Mouse (Mus musculus) neural tube, embryonic 14.5 days (tissue): Measurements from ENCODE around the gene Map9. TPM values are rescaled to one million over a fixed set of nuclear protein-coding genes. Genes with fewer than 3 reads are reported as not detected.
"Not testable (repeated sequence)": the region's sequence is repeated elsewhere in the genome, so short reads cannot be mapped to it uniquely, and the experiment has no call there.

ENCODE experiments used
- ATAC-seq: fragments of 200-750 bp; cut with Nextera tagmentation; 2 replicates; pipeline ENCODE4 v1.8.0; 2017; ENCODE audit warnings: low read depth, mild to moderate bottlenecking, moderate TSS enrichment, moderate library complexity
- H3K27ac ChIP-seq: fragments of 300-500 bp; sonication (generic); 2 replicates; pipeline ENCODE4 v1.5.1; 2014; ENCODE audit warnings: low read depth, mild to moderate bottlenecking, control low read depth, low read length, moderate library complexity, mixed read lengths
- H3K27me3 ChIP-seq: fragments of 300-500 bp; sonication (generic); 2 replicates; pipeline ENCODE4 v1.6.1; 2014; ENCODE audit warnings: low read length; ENCODE audit not compliant: control insufficient read depth, insufficient read depth
- H3K36me3 ChIP-seq: fragments of 300-500 bp; sonication (generic); 2 replicates; pipeline ENCODE4 v1.6.1; 2014; ENCODE audit warnings: low read length, mixed read lengths; ENCODE audit not compliant: control insufficient read depth, insufficient read depth
- H3K4me1 ChIP-seq: fragments of 300-500 bp; sonication (generic); 2 replicates; pipeline ENCODE4 v1.6.1; 2014; ENCODE audit warnings: low read length; ENCODE audit not compliant: control insufficient read depth, insufficient read depth
- H3K4me2 ChIP-seq: fragments of 300-500 bp; sonication (generic); 2 replicates; pipeline ENCODE4 v1.6.1; 2014; ENCODE audit warnings: mild to moderate bottlenecking, low read depth, low read length, control low read depth
- H3K4me3 ChIP-seq: fragments of 300-500 bp; sonication (generic); 2 replicates; pipeline ENCODE4 v1.5.1; 2014; ENCODE audit warnings: low read depth, low read length, control low read depth, mixed read lengths
- H3K9ac ChIP-seq: fragments of 300-500 bp; sonication (generic); replicated peaks from 2 replicates; pipeline ENCODE4 v1.6.1; 2014; ENCODE audit warnings: low read depth, mild to moderate bottlenecking, control low read depth, low read length, mixed read lengths
- H3K9me3 ChIP-seq: fragments of 300-500 bp; sonication (generic); 2 replicates; pipeline ENCODE4 v1.6.1; 2016; ENCODE audit warnings: low read length; ENCODE audit not compliant: control insufficient read depth
- WGBS: fragments of 180-500 bp; shearing (Covaris S2); extraction: QIAGEN DNeasy Blood & Tissue Kit; methylation state at CpG from one replicate; pipeline ENCODE4 v1.1.7; 2014; 5-methylcytosine and 5-hydroxymethylcytosine counted together
- polyA plus RNA-seq: library from polyadenylated mRNA; unstranded; fragments of >200 nt; fragmentation: Nextera tagmentation; extraction: Ambion mirVana; gene quantifications from 2 replicates; pipeline ENCODE4 v1.2.1, GENCODE M21; 2014

Gene Map9
- polyA plus RNA-seq, 1 experiment from 2014 or later = 73.6 TPM

DNA sequence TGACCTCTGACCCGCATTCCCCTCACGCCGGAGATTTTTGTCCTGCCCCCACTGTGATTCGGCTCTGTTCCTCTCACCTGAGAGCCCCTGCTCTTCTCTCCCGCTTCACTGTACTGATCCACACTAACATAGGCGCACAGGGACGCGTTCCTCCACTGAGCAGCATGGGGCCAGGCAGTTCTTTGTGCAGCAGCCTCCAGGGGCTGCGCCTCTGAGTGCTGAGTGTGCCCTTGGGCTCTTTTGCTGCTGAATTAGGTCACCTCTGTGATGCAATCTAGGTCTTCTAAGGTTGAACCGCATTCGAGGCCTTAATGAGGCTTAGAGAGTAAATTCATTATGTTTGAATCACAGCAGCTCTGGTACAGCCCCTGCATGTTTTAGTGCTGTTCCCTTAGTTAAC, 24.5 kb downstream of the Map9 start:
- no peak overlapping the region for H3K9ac ChIP-seq
- H3K4me3 ChIP-seq = no peak overlapping the region
- peaks cover 43% of the 10 kb centered on the region for H3K36me3 ChIP-seq
- ATAC-seq = no peak
- no peak overlapping the region for H3K4me2 ChIP-seq
- H3K9me3 ChIP-seq = no peaks in the 10 kb centered on the region
- no peaks in the 10 kb centered on the region for H3K27me3 ChIP-seq
- no peak overlapping the region for H3K27ac ChIP-seq
- 77% methylated on average over 11 of the region's 11 CpGs for WGBS
- no peaks in the 10 kb centered on the region for H3K4me1 ChIP-seq

DNA sequence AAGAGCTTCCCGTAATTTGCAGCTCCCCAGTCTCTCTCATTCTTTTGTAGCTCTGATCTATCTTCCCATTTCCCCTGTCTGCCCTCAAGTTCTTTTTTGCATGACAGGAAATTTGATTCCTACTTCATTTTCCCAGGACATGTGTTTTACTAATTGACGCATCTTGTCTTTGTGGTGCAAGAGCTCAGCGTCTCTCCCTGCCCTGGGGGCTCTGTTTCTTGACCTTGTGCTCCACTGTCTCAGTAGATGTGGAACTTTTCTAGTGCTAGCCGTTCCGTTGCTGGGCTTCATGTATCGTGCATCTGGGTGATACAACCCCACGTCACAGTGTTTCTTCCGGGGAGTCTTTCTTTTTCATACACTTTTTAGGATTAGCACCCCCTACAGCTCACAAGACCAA, 27.2 kb downstream of the Map9 start:
- Histone ChIP-seq H3K36me3 (peaks cover 40% of the 10 kb centered on the region), H3K4me2 (no peak overlapping the region), H3K4me3 (no peak overlapping the region), H3K27ac (no peak overlapping the region), H3K9ac (no peak overlapping the region), H3K9me3 (no peaks in the 10 kb centered on the region), H3K27me3 (no peaks in the 10 kb centered on the region), H3K4me1 (no peaks in the 10 kb centered on the region)
- 90% methylated on average over 8 of the region's 8 CpGs for WGBS
- no peak for ATAC-seq

DNA sequence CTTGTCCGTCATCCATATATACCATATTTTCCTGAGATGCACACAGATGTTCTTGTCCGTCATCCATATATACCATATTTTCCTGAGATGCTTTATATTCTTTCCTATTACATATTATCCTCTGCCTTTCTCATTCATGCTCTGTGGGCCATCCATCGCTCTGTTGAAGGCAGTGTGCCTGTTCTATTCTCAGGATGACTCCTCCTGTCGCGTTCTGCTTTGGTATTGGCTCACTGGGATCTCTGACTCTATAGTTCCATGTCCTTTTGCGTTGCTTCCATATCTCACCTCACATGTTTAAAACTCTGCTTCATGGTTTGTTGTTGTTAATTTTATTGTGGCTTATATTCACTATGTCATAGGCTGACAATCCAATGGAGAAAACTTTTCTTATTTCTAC, 48.0 kb downstream of the Map9 start:
- Histone ChIP-seq H3K9ac (no peak overlapping the region), H3K27ac (no peak overlapping the region), H3K36me3 (no peaks in the 10 kb centered on the region), H3K4me1 (no peaks in the 10 kb centered on the region), H3K27me3 (no peaks in the 10 kb centered on the region), H3K4me3 (no peak overlapping the region), H3K4me2 (no peak overlapping the region), H3K9me3 (no peaks in the 10 kb centered on the region)
- 88% methylated on average over 6 of the region's 6 CpGs for WGBS
- ATAC-seq = no peak

DNA sequence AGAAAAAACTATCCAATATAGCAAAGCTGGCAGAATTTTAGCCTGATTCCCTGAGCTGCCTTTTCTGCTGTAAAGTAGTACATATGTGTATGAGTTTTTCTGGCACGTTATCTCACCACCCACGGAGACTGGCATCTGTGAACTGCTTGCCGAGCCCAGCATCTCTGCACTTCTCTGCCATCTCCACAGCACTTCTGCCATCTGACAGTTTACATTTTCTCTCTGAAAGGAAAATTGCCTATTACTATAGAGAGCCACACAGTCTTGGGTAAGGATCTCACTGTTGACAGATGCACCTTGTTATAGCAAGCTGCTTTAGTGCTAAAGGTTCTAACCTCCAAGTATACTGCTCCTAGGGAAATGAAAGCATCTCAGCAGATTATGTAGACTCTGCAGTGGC, 48.5 kb downstream of the Map9 start:
- no peak overlapping the region for H3K27ac ChIP-seq
- WGBS = 73% methylated on average over 3 of the region's 3 CpGs
- H3K4me1 ChIP-seq = no peaks in the 10 kb centered on the region
- no peaks in the 10 kb centered on the region for H3K36me3 ChIP-seq
- no peak overlapping the region for H3K4me2 ChIP-seq
- H3K9ac ChIP-seq = no peak overlapping the region
- H3K4me3 ChIP-seq = no peak overlapping the region
- no peaks in the 10 kb centered on the region for H3K27me3 ChIP-seq
- H3K9me3 ChIP-seq = no peaks in the 10 kb centered on the region
- ATAC-seq = peak; percentile 66; the same call in 1 of the 2 replicates

DNA sequence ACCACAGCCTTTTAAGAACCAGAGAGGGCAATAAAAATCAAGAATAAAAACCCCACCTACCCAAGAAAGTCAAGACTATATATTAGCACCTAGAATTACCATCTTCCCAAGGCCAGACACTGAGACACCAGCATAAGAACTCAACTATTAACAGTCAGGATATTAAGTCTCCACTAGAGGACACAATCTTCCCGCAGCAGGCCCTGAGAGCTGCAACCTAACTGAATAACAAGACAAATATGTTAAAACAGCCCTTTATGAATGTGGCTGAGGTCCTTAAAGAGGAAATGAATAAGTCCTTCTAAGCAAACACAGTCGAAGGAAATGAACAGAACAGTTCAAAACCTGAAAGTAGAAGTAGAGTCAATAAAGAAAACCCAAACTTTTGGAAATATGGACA, 49.6 kb downstream of the Map9 start:
- Histone ChIP-seq H3K27me3 (no peaks in the 10 kb centered on the region), H3K36me3 (no peaks in the 10 kb centered on the region), H3K4me3 (no peak overlapping the region), H3K4me2 (no peak overlapping the region), H3K27ac (no peak overlapping the region), H3K4me1 (no peaks in the 10 kb centered on the region), H3K9me3 (no peaks in the 10 kb centered on the region), H3K9ac (no peak overlapping the region)
- ATAC-seq = no peak
- 65% methylated on average over 2 of the region's 2 CpGs for WGBS

DNA sequence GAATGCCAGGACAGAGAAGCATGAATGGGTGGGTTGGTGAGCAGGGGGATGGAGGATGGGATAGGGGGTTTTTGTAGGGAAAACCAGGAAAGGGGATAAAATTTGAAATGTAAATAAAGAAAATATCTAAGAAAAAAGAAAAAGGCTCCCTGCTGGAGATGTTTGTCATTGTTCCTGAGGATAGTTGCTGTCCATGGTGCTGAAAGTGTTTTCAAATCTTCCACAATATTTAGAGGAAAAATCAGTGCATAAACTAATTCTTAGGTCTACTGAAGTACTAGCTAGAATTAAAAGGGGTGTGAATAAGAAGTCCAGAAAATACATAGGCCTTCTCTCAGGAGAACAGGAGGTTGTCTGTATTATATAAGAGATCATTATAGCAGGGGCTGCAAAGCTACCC, 54.6 kb downstream of the Map9 start:
- H3K4me3 ChIP-seq = no peak overlapping the region
- H3K4me2 ChIP-seq = no peak overlapping the region
- no peak overlapping the region for H3K27ac ChIP-seq
- H3K27me3 ChIP-seq = no peaks in the 10 kb centered on the region
- H3K36me3 ChIP-seq = no peaks in the 10 kb centered on the region
- ATAC-seq = no peak
- H3K9me3 ChIP-seq = no peaks in the 10 kb centered on the region
- no peak overlapping the region for H3K9ac ChIP-seq
- H3K4me1 ChIP-seq = no peaks in the 10 kb centered on the region

DNA sequence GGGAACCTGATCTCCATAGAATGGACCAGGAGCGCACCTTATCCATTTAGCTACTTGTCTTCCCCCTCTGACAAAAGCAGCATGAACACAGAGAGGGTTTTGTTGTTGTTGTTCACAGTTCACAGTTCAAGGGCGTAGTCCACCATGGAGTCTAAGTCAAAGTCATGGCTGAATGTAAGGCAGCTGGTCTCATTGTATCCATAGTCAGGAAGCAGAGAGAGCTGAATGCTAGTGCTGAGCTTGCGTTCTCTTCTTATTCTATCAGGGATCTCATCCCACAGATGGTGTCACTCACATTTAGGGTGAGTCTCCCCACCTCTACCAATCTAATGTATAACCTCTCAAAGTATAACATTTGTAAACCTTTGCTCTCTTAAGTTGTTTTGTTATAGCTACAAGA, 60.1 kb downstream of the Map9 start:
- no peak overlapping the region for H3K4me3 ChIP-seq
- H3K27ac ChIP-seq = no peak overlapping the region
- H3K9ac ChIP-seq = no peak overlapping the region
- H3K4me2 ChIP-seq = no peak overlapping the region
- WGBS = 94% methylated on average over 3 of the region's 3 CpGs
- no peaks in the 10 kb centered on the region for H3K36me3 ChIP-seq
- no peaks in the 10 kb centered on the region for H3K9me3 ChIP-seq
- H3K27me3 ChIP-seq = no peaks in the 10 kb centered on the region
- no peak for ATAC-seq
- no peaks in the 10 kb centered on the region for H3K4me1 ChIP-seq

DNA sequence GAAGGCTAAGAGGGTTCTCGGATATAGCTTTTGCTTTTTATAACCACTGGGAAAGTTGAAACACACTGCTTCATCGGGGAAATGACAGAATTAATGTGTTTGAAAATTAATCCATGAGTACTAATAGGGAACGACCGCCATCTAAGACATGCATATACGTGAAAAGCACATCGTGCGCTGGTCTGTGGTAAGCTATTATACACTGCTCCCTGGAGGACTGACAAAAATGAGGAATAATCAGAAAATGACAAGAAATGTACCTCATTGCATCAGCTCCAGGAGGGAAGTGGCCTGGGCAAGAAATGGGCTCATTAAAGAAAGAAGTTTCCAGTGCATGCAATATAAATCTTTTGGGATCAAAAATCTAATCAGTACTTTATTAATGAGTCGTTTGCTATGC, 77.5 kb downstream of the Map9 start:
- Histone ChIP-seq H3K4me3 (no peak overlapping the region), H3K4me1 (no peaks in the 10 kb centered on the region), H3K4me2 (no peak overlapping the region), H3K27me3 (no peaks in the 10 kb centered on the region), H3K36me3 (no peaks in the 10 kb centered on the region), H3K9ac (no peak overlapping the region), H3K27ac (no peak overlapping the region), H3K9me3 (no peaks in the 10 kb centered on the region)
- ATAC-seq = no peak
- WGBS = 74% methylated on average over 8 of the region's 8 CpGs

DNA sequence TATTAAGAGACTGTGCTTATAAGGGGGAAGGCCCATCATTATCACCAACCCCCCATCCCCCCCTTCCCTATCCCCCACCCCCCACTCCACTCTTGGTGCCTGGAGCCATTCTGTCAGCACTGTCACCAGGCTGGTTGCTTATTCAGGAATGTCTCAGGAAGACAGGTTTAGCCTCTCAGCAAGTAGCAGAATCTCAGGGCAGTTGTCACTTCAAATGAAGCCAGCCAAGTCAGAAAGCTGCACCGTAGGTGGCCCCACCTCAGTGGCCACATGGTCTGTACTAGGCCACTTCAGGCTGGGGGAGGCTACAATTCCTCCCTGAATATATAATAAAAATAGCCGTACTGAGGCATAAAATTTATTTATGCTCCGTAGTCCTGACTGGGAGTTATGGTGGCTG, 83.1 kb downstream of the Map9 start:
- H3K4me3 ChIP-seq = no peak overlapping the region

DNA sequence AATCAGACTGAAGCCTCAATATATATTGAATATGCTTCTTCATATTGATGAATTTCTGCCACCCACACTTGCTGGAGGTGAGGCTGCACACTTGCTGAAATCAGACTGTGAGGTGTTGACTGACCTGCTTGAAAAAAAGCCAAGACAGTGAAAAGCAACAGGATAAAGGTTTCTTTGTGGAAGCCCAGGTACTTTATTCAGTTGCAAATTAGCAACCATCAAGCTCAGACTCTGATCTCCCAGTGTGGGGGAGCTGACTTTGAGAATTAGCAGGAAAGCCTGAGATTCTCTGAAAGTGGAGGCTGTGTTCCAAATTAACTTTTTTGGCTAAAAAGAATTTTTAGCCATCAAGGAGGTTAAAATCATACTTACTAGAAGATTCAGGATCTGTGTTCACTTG, 83.8 kb downstream of the Map9 start:
- not testable (repeated sequence) for H3K4me3 ChIP-seq, ATAC-seq, H3K9me3 ChIP-seq, H3K27ac ChIP-seq, H3K9ac ChIP-seq, H3K27me3 ChIP-seq, H3K4me1 ChIP-seq, H3K4me2 ChIP-seq, H3K36me3 ChIP-seq

More for the DNA sequence above, 83.1 kb downstream of the Map9 start:
- Histone ChIP-seq H3K4me1 (no peaks in the 10 kb centered on the region), H3K36me3 (no peaks in the 10 kb centered on the region), H3K9ac (no peak overlapping the region), H3K9me3 (no peaks in the 10 kb centered on the region), H3K27ac (no peak overlapping the region), H3K4me2 (no peak overlapping the region), H3K27me3 (no peaks in the 10 kb centered on the region)
- 43% methylated on average over 3 of the region's 3 CpGs for WGBS
- ATAC-seq = no peak
